Mouse (Mus musculus): ENCODE results near the gene Aldh9a1. TPM values are rescaled to one million over a fixed set of nuclear protein-coding genes. Genes with fewer than 3 reads are reported as not detected.

Aldh9a1 gene
- 72.7 and 75.1 TPM in 2 replicates for polyA plus RNA-seq (2015; fragmentation: Nextera tagmentation; extraction: Ambion mirVana)

GRCm38 (mm10) chr1:167349815-167350596 lies at the start of gene Aldh9a1:
Gene Aldh9a1 (plus strand): TSS chr1:167349991.
- Histone ChIP-seq H3K27me3 (no peaks in the 10 kb centered on the region), H3K36me3 (replicated peaks) (peaks cover 29% of the 10 kb centered on the region), H3K9me3 (replicated peaks) (no peaks in the 10 kb centered on the region), H3K4me1 (replicated peaks) (peaks cover 44% of the 10 kb centered on the region), H3K27ac (replicated peaks) (peak within 1 kb of the TSS; percentile 96), H3K9ac (peak within 1 kb of the TSS; percentile 78), H3K4me2 (peak within 1 kb of the TSS; percentile 97), H3K4me3 (replicated peaks) (peak within 1 kb of the TSS; percentile 87)
- under 1% methylated on average over 55 of the region's 55 CpGs for WGBS (ENCODE audit: insufficient replicate concordance)
- ATAC-seq (ENCODE audit: insufficient read depth): peak; percentile 97

- no peaks in the 10 kb centered on the region for H3K9me3 ChIP-seq (replicated peaks)
- ATAC-seq (ENCODE audit: insufficient read depth): no peak
- 61% methylated on average over 2 of the region's 2 CpGs for WGBS (ENCODE audit: insufficient replicate concordance)
Measured at GRCm38 (mm10) chr1:167300122-167300521, 49.7 kb upstream of the Aldh9a1 start.

GRCm38 (mm10) chr1:167305501-167306137 lies 44.2 kb upstream of the Aldh9a1 start:
- no peaks in the 10 kb centered on the region for H3K9me3 ChIP-seq (replicated peaks)
- H3K36me3 ChIP-seq (replicated peaks): peaks cover 10% of the 10 kb centered on the region; the same call in 1 of the 2 replicates
- no peak overlapping the region for H3K9ac ChIP-seq
- no peak overlapping the region for H3K4me2 ChIP-seq
- ATAC-seq (ENCODE audit: insufficient read depth): no peak
- no peak overlapping the region for H3K4me3 ChIP-seq (replicated peaks)
- peaks cover 39% of the 10 kb centered on the region for H3K4me1 ChIP-seq (replicated peaks)
- H3K27ac ChIP-seq (replicated peaks): no peak overlapping the region
- peaks cover 9% of the 10 kb centered on the region for H3K27me3 ChIP-seq
- WGBS (ENCODE audit: insufficient replicate concordance): 50% methylated on average over 7 of the region's 7 CpGs

More at GRCm38 (mm10) chr1:167300122-167300521, 49.7 kb upstream of the Aldh9a1 start:
- no peaks in the 10 kb centered on the region for H3K36me3 ChIP-seq (replicated peaks)
- H3K4me2 ChIP-seq: no peak overlapping the region
- H3K4me1 ChIP-seq (replicated peaks): no peaks in the 10 kb centered on the region
- peaks cover 9% of the 10 kb centered on the region for H3K27me3 ChIP-seq
- H3K4me3 ChIP-seq (replicated peaks): no peak overlapping the region
- no peak overlapping the region for H3K27ac ChIP-seq (replicated peaks)
- no peak overlapping the region for H3K9ac ChIP-seq

GRCm38 (mm10) chr1:167306451-167307240 lies 43.1 kb upstream of the Aldh9a1 start:
- Histone ChIP-seq H3K36me3 (replicated peaks) (peaks cover 16% of the 10 kb centered on the region), H3K27me3 (peaks cover 9% of the 10 kb centered on the region), H3K9me3 (replicated peaks) (no peaks in the 10 kb centered on the region), H3K4me3 (replicated peaks) (peak overlapping the region; percentile 95), H3K4me2 (peak overlapping the region; percentile 83), H3K9ac (no peak overlapping the region), H3K4me1 (replicated peaks) (peaks cover 41% of the 10 kb centered on the region), H3K27ac (replicated peaks) (0 out of 2 replicates have a peak overlapping the region, but pooled peaks have one; percentile 51)
- ATAC-seq (ENCODE audit: insufficient read depth): no peak
- WGBS (ENCODE audit: insufficient replicate concordance): 41% methylated on average over 5 of the region's 5 CpGs

GRCm38 (mm10) chr1:167307674-167308073 lies 42.1 kb upstream of the Aldh9a1 start:
- peak overlapping the region; percentile 92 for H3K27ac ChIP-seq (replicated peaks)
- H3K4me2 ChIP-seq: peak overlapping the region; percentile 83
- H3K9ac ChIP-seq: peak overlapping the region; percentile 98
- no peaks in the 10 kb centered on the region for H3K9me3 ChIP-seq (replicated peaks)
- H3K4me3 ChIP-seq (replicated peaks): peak overlapping the region; percentile 95
- H3K27me3 ChIP-seq: peaks cover 9% of the 10 kb centered on the region
- WGBS (ENCODE audit: insufficient replicate concordance): 20% methylated on average over 11 of the region's 11 CpGs
- no peak for ATAC-seq (ENCODE audit: insufficient read depth)
- peaks cover 26% of the 10 kb centered on the region for H3K36me3 ChIP-seq (replicated peaks)
- H3K4me1 ChIP-seq (replicated peaks): peaks cover 45% of the 10 kb centered on the region

GRCm38 (mm10) chr1:167308261-167309054 lies 41.3 kb upstream of the Aldh9a1 start, which contains the start of gene Tmco1:
Gene Tmco1 (plus strand): TSS chr1:167308378.
- H3K9me3 ChIP-seq (replicated peaks): no peaks in the 10 kb centered on the region
- H3K4me1 ChIP-seq (replicated peaks): peaks cover 52% of the 10 kb centered on the region
- peak within 1 kb of the TSS; percentile 83 for H3K4me2 ChIP-seq
- H3K27ac ChIP-seq (replicated peaks): peak within 1 kb of the TSS; percentile 92
- peak; percentile 93 for ATAC-seq (ENCODE audit: insufficient read depth)
- H3K36me3 ChIP-seq (replicated peaks): peaks cover 33% of the 10 kb centered on the region
- H3K9ac ChIP-seq: peak within 1 kb of the TSS; percentile 98
- H3K4me3 ChIP-seq (replicated peaks): peak within 1 kb of the TSS; percentile 95
- WGBS (ENCODE audit: insufficient replicate concordance): under 1% methylated on average over 82 of the region's 82 CpGs
- H3K27me3 ChIP-seq: 0 out of 2 replicates have a peak, but pooled peaks cover 2% of the 10 kb centered on the region

GRCm38 (mm10) chr1:167312367-167312766 lies 37.4 kb upstream of the Aldh9a1 start:
- Histone ChIP-seq H3K36me3 (replicated peaks) (peaks cover 53% of the 10 kb centered on the region), H3K4me3 (replicated peaks) (no peak overlapping the region), H3K4me1 (replicated peaks) (peaks cover 31% of the 10 kb centered on the region), H3K4me2 (no peak overlapping the region), H3K9me3 (replicated peaks) (no peaks in the 10 kb centered on the region), H3K27ac (replicated peaks) (no peak overlapping the region), H3K9ac (no peak overlapping the region), H3K27me3 (no peaks in the 10 kb centered on the region)
- ATAC-seq (ENCODE audit: insufficient read depth): no peak

- Histone ChIP-seq H3K9ac (no peak overlapping the region), H3K27me3 (no peaks in the 10 kb centered on the region), H3K4me1 (replicated peaks) (peaks cover 27% of the 10 kb centered on the region), H3K9me3 (replicated peaks) (no peaks in the 10 kb centered on the region), H3K4me2 (no peak overlapping the region), H3K4me3 (replicated peaks) (no peak overlapping the region), H3K36me3 (replicated peaks) (peaks cover 59% of the 10 kb centered on the region), H3K27ac (replicated peaks) (no peak overlapping the region)
- WGBS (ENCODE audit: insufficient replicate concordance): 65% methylated on average over 4 of the region's 4 CpGs
- ATAC-seq (ENCODE audit: insufficient read depth): no peak
Measured at GRCm38 (mm10) chr1:167313220-167313619, 36.6 kb upstream of the Aldh9a1 start.

GRCm38 (mm10) chr1:167321691-167322090 lies 28.1 kb upstream of the Aldh9a1 start:
- 87% methylated on average over 6 of the region's 6 CpGs for WGBS (ENCODE audit: insufficient replicate concordance)
- peaks cover 80% of the 10 kb centered on the region for H3K36me3 ChIP-seq (replicated peaks)
- no peak overlapping the region for H3K4me2 ChIP-seq

GRCm38 (mm10) chr1:167328776-167329175 lies 21.0 kb upstream of the Aldh9a1 start:
- peaks cover 70% of the 10 kb centered on the region for H3K36me3 ChIP-seq (replicated peaks)

More at GRCm38 (mm10) chr1:167321691-167322090, 28.1 kb upstream of the Aldh9a1 start:
- no peaks in the 10 kb centered on the region for H3K4me1 ChIP-seq (replicated peaks)
- H3K27ac ChIP-seq (replicated peaks): no peak overlapping the region
- H3K9me3 ChIP-seq (replicated peaks): no peaks in the 10 kb centered on the region
- H3K27me3 ChIP-seq: no peaks in the 10 kb centered on the region
- no peak overlapping the region for H3K9ac ChIP-seq
- no peak overlapping the region for H3K4me3 ChIP-seq (replicated peaks)
- ATAC-seq (ENCODE audit: insufficient read depth): no peak

More at GRCm38 (mm10) chr1:167328776-167329175, 21.0 kb upstream of the Aldh9a1 start:
- Histone ChIP-seq H3K9me3 (replicated peaks) (no peaks in the 10 kb centered on the region), H3K27ac (replicated peaks) (no peak overlapping the region), H3K4me1 (replicated peaks) (no peaks in the 10 kb centered on the region), H3K4me2 (no peak overlapping the region), H3K27me3 (no peaks in the 10 kb centered on the region), H3K4me3 (replicated peaks) (no peak overlapping the region), H3K9ac (no peak overlapping the region)
- 83% methylated on average over 6 of the region's 6 CpGs for WGBS (ENCODE audit: insufficient replicate concordance)
- ATAC-seq (ENCODE audit: insufficient read depth): no peak

Measured in liver, embryonic 15.5 days (tissue).